Mouse (Mus musculus) erythroblast, embryonic 14.5 days (primary cell): Measurements from ENCODE around the gene Thsd7b. TPM values are rescaled to one million over a fixed set of nuclear protein-coding genes. Genes with fewer than 3 reads are reported as not detected.

Experiments
- H3K27me3 ChIP-seq: 2 replicates; pipeline ENCODE4 v1.6.1; 2012; ENCODE audit warnings: inconsistent platforms; ENCODE audit not compliant: control insufficient read depth
- H3K36me3 ChIP-seq: 2 replicates; pipeline ENCODE4 v1.6.1; 2012; ENCODE audit warnings: mild to moderate bottlenecking, inconsistent platforms; ENCODE audit not compliant: control insufficient read depth
- H3K4me1 ChIP-seq: 2 replicates; pipeline ENCODE4 v1.6.1; 2012; ENCODE audit warnings: inconsistent platforms; ENCODE audit not compliant: control insufficient read depth
- H3K4me3 ChIP-seq: replicated peaks from 2 replicates; pipeline ENCODE3; 2012; ENCODE audit warnings: moderate library complexity, mild to moderate bottlenecking, inconsistent platforms
- H3K9me3 ChIP-seq: 2 replicates; pipeline ENCODE4 v1.6.1; 2012; ENCODE audit warnings: low read length, inconsistent platforms, mixed read lengths; ENCODE audit not compliant: control insufficient read depth
- GATA1 ChIP-seq: IDR thresholded peaks from 2 replicates; pipeline ENCODE4 v1.6.1; 2012; ENCODE audit warnings: low read length, inconsistent platforms, mixed read lengths
- TAL1 ChIP-seq: IDR thresholded peaks from 3 replicates; pipeline ENCODE4 v1.6.1; 2012; ENCODE audit warnings: low read length, inconsistent platforms, mixed read lengths
- polyA plus RNA-seq: library from polyadenylated mRNA; stranded (reverse); fragments of >175 nt; gene quantifications from 2 replicates; pipeline ENCODE4 v1.2.3, GENCODE M21; 2012

Thsd7b gene
- polyA plus RNA-seq, 1 experiment, result not detected

- Histone ChIP-seq H3K27me3 (no peaks in the 10 kb centered on the region), H3K4me1 (no peaks in the 10 kb centered on the region), H3K36me3 (no peaks in the 10 kb centered on the region), H3K4me3 (no peak overlapping the region), H3K9me3 (no peaks in the 10 kb centered on the region)
- no peak for TF ChIP-seq GATA1
- no peak for TF ChIP-seq TAL1
Measured at GRCm38 (mm10) chr1:129491136-129491535, 218.0 kb downstream of the Thsd7b start.

DNA sequence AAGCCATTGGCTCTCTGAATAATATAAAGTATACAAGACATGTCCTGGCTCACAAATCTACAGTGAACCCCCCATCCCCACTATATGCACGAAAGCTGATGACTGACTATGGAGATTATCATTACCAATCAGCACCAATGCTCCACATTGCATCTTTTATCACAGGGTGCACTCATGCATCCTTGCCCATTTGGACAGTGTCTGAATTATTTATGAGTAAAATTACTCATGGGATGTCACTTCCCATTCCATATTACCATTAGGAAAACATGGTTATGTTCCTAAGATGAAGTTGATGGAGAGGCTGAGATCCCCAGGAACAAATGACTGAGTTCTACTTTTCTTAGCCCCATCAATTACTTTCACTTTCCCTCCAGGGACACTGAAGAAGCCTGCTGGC lies 220.8 kb downstream of the Thsd7b start:
- no peak overlapping the region for H3K4me3 ChIP-seq
- no peaks in the 10 kb centered on the region for H3K36me3 ChIP-seq
- H3K27me3 ChIP-seq, result no peaks in the 10 kb centered on the region
- no peaks in the 10 kb centered on the region for H3K4me1 ChIP-seq
- no peaks in the 10 kb centered on the region for H3K9me3 ChIP-seq
- TF ChIP-seq GATA1, result no peak
- TF ChIP-seq TAL1, result no peak

DNA sequence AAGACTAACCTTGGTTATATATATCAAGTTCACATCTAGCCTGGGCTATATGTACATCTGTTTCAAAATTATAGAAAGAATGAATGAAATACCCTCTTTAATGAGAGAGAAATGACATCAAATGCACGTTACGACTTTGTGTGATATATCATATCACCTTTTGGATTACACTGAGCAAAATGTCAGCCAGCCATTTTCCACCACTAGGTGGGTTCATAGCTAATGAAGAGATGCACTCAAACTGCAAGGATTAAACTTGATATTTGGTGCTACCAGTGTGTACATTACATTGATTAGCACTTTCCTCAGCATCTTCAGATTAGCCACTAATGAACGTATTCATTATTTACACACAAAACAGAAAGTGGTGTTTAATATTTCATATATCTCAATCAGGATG lies 228.6 kb downstream of the Thsd7b start:
- Histone ChIP-seq H3K4me1 (no peaks in the 10 kb centered on the region), H3K4me3 (no peak overlapping the region), H3K36me3 (no peaks in the 10 kb centered on the region), H3K27me3 (no peaks in the 10 kb centered on the region), H3K9me3 (no peaks in the 10 kb centered on the region)
- TF ChIP-seq GATA1 (no peak), TAL1 (no peak)

- Histone ChIP-seq H3K36me3 (no peaks in the 10 kb centered on the region), H3K27me3 (no peaks in the 10 kb centered on the region), H3K9me3 (0 out of 2 replicates have a peak, but pooled peaks cover 3% of the 10 kb centered on the region), H3K4me3 (no peak overlapping the region), H3K4me1 (no peaks in the 10 kb centered on the region)
- TF ChIP-seq GATA1 (no peak), TAL1 (no peak)
Measured at GRCm38 (mm10) chr1:129516379-129516778, 243.3 kb downstream of the Thsd7b start.

DNA sequence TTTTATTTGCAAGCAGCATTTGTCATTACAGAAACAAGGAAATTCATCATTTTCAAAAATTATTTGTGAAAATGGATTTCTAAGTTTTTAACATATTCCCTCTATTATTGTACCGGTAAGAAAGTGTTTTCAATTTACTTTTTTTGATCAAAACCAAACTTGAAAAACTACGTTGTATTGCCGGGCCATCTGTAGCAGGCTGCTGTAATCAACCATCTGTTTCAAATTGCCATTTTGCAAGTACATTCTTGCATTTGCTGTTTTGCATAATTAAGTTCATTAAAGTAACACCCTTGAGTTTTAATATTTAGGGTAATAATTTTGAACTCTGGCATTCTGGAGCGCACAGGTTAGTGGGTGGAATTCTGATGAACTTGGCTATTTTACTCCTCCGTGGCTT lies 246.6 kb downstream of the Thsd7b start:
- H3K4me1 ChIP-seq, result no peaks in the 10 kb centered on the region
- H3K9me3 ChIP-seq, result 0 out of 2 replicates have a peak, but pooled peaks cover 3% of the 10 kb centered on the region
- H3K36me3 ChIP-seq, result no peaks in the 10 kb centered on the region
- no peaks in the 10 kb centered on the region for H3K27me3 ChIP-seq
- no peak overlapping the region for H3K4me3 ChIP-seq
- no peak for TF ChIP-seq TAL1
- TF ChIP-seq GATA1, result no peak

DNA sequence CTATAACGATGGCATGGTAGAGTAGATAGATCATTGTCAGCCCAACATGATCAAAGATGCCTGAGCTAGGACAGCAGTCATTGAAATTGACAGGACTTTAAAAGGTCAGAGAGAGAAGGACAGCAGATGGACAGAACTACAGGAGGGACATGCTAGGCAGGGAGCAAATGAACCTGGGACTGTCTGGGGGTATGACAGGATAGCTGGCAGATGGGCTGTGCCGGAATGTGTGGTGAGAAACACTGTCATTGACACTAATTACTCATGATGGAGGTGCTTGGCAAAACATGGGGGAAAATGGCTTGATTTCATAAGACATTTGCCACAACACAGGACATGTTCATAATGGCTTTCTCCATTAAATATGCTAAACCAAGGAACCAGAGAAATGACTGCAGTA lies 253.9 kb downstream of the Thsd7b start:
- H3K36me3 ChIP-seq, result no peaks in the 10 kb centered on the region
- no peaks in the 10 kb centered on the region for H3K4me1 ChIP-seq
- H3K4me3 ChIP-seq, result no peak overlapping the region
- TF ChIP-seq TAL1 (no peak), GATA1 (no peak)
- H3K9me3 ChIP-seq, result no peaks in the 10 kb centered on the region
- H3K27me3 ChIP-seq, result no peaks in the 10 kb centered on the region

DNA sequence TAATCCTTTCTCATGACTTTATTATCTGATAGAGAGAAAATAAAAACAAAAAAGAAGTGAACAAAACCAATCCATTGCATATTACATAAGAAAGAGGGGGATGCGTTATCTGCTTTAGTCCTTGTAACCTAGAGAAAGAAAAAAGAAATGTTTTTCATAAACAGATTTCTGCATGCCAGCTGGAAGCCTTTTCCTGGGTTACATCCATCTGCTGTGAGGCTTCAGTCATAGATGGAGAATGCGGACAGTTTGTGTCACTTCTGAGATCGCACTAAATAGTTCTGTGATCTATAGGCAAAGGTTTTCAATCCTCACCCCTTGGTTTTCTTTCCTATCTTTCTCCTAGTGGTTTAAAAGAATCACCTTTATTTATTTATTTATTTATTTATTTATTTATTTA lies 259.1 kb downstream of the Thsd7b start:
- Histone ChIP-seq H3K27me3 (no peaks in the 10 kb centered on the region), H3K4me1 (no peaks in the 10 kb centered on the region), H3K9me3 (no peaks in the 10 kb centered on the region), H3K4me3 (no peak overlapping the region), H3K36me3 (no peaks in the 10 kb centered on the region)
- TF ChIP-seq TAL1 (no peak), GATA1 (no peak)

DNA sequence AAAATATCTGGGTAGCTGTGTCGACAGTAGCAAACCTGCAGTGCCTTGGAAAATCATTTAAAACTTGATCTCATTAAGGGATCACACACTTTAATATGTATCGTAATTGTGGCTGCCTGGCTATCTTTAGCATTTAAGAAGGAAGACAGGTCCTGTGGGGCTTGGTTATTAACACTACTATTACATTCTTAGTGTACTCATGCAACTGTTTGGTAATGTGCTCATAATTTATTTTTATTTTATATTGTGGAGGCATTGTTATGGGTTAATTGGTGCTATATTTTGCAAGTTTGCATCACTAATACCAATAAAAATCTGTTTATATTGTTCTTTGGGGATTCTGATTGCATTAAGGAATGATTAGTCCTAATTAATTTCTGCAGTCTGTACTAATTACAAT lies 265.4 kb downstream of the Thsd7b start:
- no peaks in the 10 kb centered on the region for H3K4me1 ChIP-seq
- H3K9me3 ChIP-seq, result no peaks in the 10 kb centered on the region
- H3K27me3 ChIP-seq, result no peaks in the 10 kb centered on the region
- H3K36me3 ChIP-seq, result no peaks in the 10 kb centered on the region
- H3K4me3 ChIP-seq, result no peak overlapping the region
- no peak for TF ChIP-seq GATA1
- TF ChIP-seq TAL1, result no peak

- no peak for TF ChIP-seq TAL1
- TF ChIP-seq GATA1, result no peak
- H3K36me3 ChIP-seq, result no peaks in the 10 kb centered on the region
- no peaks in the 10 kb centered on the region for H3K4me1 ChIP-seq
- H3K27me3 ChIP-seq, result no peaks in the 10 kb centered on the region
- H3K4me3 ChIP-seq, result no peak overlapping the region
- no peaks in the 10 kb centered on the region for H3K9me3 ChIP-seq
Measured at GRCm38 (mm10) chr1:129538970-129539369, 265.9 kb downstream of the Thsd7b start.

DNA sequence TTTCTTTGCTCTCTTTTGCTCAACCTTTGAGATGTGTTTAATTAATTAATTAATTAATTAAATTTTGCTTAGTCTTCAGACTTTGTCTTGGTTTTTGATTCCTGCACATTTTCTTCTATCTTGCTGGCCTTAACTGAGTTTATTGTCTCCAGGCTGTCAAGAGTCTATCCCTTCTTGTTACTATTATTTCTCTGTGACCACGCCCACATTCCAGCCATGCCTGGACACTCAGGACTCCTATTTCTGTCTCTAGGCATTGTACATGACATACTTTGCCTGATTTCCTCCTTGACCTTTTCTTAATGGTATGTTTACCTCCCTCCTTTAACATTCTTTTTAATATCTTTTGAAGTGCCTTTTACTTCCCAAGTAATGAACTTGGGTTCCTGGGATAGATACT lies 267.6 kb downstream of the Thsd7b start:
- no peaks in the 10 kb centered on the region for H3K27me3 ChIP-seq
- H3K4me1 ChIP-seq, result no peaks in the 10 kb centered on the region
- no peaks in the 10 kb centered on the region for H3K36me3 ChIP-seq
- H3K9me3 ChIP-seq, result no peaks in the 10 kb centered on the region
- H3K4me3 ChIP-seq, result no peak overlapping the region
- no peak for TF ChIP-seq GATA1
- no peak for TF ChIP-seq TAL1
